Mouse (Mus musculus) thymus, postnatal 4 days (tissue): ENCODE data around the gene Mettl7b.

Experiments
- DNase-seq: peaks from one replicate; pipeline ENCODE4 v3.0.0; 2021

The Mettl7b gene

DNA sequence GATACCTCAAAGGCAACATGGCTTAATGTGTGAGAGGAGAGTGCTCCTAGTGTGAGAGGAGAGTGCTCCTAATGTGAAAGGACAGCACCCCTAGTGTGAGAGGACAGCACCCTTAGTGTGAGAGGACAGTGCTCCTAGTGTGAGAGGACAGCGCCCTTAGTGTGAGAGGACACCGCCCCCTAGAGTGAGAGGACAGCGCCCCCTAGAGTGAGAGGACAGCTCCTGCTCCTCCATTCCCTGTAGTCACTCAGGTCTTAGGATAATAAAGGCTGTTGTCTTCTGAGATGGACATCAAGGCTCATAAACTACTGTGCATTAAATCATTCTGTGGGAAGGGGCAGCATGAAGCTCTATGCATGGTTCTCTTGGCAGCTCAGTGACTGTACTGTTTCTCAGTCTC lies 15.1 kb downstream of the Mettl7b start:
- peak; percentile 64 for DNase-seq

DNA sequence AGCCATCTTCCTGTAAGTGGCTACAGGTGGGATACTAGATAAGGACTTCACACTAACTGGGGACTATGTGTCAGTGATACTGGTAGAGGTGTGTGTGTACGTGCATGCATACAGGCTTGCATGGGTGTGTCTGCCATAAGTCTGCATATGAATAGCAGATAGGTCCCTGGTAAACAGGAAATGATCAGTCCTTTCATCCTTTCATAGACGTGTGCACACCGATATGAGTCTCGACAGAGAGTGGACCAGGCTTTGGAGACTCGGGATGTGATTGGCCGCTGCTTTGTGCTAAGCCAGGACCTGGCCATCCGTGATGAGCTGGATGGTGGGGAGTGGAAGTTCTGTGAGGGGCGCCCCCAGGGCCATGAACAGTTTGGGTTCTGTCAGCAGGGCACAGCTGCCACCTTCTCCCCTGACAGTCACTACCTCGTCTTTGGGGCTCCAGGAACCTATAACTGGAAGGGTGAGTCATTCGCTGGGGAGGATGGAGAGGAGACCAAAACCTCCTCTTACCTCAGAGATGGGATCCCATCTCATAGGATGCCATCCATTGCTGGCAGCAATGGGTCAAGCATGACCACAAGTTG lies 20.2 kb downstream of the Mettl7b start:
- no peak for DNase-seq

DNA sequence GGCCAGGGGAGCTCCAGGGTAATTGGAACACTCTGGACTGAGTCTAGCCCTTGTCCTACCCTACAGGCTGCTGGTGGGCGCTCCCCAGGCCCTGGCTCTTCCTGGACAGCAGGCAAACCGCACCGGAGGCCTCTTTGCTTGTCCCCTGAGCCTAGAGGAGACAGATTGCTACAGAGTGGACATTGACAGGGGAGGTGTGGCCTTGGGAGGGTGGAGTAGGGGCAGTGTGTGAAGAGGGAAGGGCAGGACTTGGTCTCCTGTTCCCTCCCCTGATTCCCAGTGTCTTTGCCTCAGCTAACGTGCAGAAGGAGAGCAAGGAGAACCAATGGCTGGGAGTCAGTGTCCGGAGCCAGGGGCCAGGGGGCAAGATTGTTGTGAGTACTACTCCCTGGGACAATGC lies 21.8 kb downstream of the Mettl7b start:
- DNase-seq: no peak

DNA sequence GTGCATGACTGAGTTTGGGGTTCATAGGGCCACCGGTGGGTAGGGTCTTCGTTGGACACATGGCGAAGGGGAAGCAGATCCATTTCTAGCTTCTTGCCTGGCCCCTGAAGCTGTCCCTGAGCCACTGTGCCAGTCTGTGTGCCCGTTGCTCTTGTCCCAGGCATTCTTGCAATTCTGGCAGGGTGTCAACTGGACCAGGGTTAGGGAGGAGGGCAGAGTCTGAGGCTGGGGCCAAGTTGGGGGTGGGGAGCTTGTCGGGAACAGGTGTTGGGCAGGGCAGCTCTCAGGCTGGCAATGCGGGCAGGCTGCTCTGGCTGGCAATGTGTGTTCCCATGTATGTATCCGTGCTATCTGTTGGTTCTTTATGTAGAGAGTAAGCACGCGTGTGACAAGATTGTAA lies 22.3 kb downstream of the Mettl7b start:
- no peak for DNase-seq

DNA sequence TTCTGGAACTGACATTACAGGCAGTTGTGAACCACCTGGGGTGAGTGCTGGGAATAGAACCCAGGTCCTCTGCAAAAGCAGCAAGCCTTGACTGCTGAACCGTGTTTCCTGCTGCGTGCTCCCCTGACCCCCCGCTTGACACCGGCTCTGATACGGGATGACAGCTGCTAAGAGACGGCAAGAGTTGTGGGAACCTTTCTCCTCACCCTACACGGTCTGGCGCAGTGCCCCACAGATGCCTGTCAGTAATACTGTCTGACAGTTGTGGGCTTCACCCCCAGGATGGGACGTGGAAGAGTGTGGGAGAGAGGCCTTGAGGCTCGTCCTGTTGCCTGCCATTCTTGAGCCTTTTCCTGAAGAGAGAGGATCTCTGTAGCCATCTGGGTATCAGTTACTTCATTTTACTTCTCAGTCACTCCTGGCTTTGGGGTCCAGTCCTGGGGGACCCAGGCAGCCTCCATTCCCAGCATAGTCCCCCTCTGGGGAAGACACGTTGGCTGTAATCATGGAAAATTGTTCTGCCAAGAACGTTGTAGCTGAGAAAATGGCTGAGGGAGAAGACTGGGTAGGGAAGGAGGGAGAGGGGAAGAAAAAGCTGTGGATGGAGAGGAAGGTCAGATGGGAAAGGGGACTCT lies 22.9 kb downstream of the Mettl7b start:
- no peak for DNase-seq

DNA sequence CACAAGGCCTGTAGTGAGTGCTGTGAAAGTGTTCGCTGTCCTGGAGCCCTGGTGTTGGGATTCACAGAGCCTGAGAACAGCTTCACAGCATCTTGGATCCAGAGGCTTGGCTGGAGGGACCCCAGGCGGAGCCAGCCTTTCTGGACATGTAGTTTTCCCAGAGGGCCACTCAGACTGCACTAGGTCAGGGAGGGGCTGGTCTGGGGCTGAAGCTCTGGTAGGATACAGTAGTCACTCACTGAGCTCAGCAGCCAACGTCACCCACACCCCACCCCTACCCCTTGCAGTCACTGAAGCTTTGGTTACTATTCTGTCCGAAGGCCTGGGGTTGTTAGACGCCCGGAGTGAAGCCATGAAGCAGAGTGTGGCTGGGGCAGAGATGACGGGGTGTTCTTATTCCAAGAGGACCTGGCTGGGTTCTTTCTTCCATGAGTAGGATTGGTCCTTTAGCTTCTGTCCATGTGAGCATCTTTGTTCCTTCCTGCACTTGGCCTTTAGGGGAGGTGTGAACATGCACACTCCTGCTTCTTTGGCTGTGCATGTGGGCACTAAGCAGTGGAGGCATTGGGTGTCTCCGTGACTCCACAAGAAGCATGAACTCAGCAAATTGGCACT lies 24.9 kb downstream of the Mettl7b start:
- no peak for DNase-seq

DNA sequence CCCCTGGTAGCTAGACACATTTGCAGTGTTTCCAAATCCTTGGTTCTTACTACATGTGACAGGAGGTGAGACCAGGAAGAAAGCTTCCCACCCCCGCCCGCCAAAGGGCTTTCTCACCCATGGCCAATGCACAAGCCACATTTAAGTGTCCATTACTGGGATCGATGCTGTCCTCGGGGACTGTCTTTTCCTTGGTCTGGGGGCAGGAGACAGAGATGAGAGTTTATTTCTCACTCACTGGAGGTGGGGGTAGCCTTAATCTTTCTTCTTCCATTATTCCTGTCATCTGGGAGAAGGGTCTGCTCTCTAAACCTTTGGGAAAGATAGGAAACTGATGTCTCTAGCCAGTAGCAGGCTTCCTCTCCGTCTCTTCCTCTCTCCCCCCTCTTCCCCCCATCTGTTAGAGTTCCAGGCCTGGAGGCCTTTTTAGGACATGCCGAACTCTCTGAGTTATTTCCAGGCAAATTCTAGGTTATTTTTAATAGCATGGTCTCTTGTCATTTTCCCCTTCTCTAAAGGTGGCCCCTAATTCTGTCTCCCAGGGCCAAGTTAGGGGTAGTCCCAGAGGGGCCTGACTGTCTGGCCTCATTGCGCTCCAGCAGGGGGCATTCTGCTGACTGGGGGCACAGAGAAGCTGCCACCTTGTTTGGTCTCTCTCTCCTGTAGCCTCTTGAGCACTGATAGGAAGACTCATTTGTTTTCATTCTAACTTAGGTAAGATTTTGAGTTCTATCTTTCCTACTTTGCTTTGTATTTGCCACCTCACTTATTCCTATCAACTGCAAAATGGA lies 25.6 kb downstream of the Mettl7b start:
- DNase-seq: peak; percentile 73

DNA sequence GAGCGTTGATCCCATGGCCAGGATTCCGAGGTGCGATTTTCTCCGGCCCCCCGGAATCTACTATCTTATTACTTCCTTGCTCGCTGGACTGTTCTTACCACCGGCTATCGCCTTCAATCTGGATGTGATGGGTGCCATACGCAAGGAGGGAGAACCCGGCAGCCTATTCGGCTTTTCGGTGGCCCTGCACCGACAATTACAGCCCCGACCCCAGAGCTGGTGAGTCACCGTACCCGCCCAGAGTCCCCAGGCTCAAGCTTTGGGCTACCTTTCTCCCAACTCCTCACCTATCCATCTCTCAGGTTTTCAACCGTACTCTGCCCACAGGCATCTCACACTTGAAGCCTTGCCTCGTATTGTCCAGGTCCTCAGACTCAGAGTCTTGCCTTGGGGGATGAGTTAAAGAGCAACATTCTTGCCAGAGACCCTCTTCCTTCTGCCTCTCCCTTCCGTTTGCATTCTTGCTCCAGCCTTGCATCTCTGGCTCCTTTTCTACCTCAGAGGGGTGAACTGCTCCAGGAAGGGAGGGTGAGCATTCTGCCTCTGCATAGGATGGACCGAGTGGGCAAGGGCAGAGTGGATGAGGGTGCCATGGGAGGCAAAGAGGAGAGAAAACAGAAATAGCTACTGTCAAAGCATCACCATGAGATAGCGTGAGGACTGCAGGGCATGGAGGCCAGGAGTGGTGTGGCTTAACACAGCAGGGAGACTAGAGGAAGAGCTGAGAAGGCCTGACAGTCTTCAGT lies 26.6 kb downstream of the Mettl7b start:
- DNase-seq: no peak

DNA sequence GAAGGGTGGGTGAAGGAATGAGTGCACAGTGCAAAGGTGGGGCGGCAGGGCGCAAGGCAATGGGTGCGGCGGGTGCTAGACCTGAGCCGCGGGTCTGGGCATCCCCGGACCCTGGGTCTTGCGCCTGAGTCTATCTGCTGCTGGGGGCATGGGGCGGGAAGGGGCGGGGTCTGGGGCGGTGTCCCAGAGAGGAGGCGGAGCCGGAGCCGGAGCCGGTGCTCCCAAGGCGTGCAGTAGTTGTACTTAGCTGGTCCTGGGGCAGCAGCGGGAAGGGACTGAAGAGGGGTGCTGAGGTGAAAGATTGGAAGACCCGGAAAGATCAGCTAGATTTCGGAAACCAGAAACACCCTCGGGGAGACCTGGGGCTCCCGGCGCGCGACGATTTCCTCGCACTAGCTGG lies 27.2 kb downstream of the Mettl7b start, which contains the start of gene Itga7:
Gene Itga7 (plus strand): TSS at position 245 of the 400 bp plus-strand sequence.
- peak; percentile 59 for DNase-seq

DNA sequence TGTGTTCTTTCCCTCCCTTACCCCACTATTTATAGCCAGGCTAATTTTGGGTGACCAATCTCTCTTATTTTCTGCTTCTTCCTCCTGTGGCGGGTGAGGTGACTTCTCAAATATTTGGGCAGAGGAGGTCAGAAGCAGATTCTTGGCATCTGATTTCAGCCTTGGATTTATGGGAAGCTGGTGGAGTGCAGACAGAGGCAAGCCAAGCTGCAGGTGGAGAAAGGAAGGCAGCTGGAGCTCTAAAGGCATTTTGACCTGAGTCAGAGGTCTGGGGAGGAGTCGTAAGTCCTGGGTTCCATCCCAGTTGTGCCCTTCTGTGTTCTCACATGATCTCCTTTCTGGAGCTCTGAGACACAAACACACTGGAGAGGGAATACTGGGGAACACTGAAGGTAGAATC lies 29.3 kb downstream of the Mettl7b start:
- peak; percentile 4 for DNase-seq

DNA sequence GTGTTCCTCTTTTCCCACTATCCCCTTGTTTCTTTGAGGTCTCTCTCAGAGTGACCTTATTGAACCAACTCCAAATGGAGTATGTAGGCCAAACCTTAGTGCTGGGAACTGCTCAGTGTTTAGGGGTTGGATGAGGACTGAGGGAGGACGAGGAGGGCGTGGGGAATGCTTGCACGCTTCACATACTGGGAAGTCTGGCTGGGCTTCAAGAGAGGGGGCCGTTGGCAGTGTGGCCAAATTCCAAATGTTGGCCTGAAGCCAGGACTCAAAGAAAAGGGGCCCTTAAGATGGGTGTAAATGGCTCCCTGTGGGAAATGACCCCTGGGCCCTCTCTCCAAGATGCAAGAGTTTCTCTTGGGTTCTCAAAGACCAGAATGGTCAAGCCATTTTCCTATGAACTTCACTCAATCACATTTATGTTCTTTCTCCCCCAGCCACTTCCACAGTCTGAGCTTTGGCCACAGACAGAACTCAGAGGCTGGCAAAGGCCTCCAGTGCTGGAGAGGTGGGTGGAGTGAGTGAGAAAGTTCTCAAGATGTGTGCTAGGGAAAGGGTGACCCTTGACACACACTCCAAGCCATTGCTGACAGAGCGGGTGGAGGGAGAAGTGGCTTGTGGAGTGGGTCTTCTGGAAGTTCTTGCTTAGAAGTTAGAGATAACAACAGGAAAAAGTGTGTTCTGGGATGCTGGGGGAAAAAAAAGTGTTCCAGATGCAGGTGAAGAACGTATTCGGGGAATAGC lies 31.0 kb downstream of the Mettl7b start:
- DNase-seq: peak; percentile 5

DNA sequence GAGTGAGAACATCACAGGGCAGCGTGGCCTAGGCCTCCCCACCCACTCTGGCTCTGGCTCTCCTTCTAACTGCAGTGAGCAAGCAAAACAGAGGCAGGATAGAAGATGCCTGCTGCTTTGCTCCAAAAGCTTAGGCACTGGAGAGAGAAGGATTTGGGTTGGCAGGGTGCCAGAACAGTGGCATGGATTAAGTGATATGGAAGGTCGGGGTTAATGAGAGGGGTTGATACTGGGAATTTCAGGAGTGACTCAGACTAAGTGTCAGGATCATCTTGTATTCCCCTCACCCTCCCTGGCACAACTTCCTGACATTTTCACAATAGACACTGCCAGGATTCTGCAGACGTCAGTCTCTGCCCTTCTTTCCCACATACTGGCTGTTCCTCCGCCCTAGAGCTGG lies 32.4 kb downstream of the Mettl7b start:
- DNase-seq: no peak

DNA sequence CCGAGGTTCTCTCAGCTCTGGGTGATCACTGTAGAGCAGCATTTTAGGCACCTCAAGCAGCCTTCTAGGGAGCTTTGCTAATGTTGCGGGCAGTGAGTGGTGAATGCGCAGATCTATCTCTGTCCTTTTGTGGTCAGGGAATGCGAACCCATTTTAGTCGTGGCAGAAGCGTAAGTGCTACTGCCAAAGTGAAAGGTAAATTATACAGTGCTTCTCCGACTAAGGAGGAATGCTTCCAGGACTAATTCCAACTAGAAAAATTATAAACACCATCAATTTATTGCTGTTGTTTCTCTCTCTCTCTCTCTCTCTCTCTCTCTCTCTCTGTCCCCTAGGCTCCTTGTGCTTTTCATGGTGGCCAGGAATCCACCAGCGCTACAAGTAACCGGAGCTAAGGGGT lies 36.9 kb downstream of the Mettl7b start, which contains the start of gene Bloc1s1:
Gene Bloc1s1 (minus strand): TSS at position 101 of the 400 bp plus-strand sequence.
- no peak for DNase-seq

DNA sequence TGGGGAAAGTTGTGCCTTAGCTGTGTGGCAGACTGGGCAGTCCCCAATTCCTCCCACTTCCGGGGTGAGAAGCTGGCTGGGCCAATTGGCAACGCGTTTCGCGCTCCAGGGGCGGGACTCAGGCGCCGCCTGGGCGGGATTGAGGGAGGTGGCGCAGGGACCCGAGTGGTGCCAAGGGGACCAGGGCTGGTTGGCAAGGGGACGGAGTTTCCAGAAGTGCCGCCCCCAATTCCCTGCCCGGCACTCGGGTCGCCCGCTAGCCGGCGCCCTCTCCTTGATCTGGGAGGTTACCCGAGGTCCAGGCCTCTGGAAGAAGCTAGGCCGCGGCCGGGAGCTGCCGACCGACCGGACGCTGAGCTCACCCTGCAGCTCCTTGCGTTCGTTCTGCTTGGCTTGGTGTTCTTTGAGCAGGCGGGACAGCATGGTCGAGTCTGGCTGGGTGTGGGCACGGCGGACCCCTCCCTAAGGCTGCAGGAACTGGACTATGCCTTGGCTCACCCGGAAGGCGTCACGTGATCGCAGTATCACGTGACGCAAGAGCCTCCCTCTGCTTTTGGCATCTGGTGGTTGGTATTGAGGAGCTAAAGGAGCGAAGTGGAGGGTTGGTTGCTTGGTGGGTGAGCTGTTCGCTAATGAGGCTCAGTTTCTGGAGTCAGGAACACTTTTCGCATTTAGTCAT lies 37.6 kb downstream of the Mettl7b start:
- DNase-seq: peak; percentile 96

DNA sequence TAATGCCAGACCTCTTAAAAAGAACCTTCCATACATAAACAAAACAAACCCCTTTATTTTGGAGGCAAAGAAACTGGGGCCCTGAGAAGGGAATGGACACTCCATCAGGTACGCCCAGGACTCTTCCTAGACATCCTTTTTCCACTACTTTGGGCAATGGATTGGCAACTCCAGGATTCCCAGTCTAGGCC lies 38.1 kb downstream of the Mettl7b start, which contains the start of gene Rdh5:
Gene Rdh5 (minus strand): TSS at position 67 of the 191 bp plus-strand sequence.
- no peak for DNase-seq

DNA sequence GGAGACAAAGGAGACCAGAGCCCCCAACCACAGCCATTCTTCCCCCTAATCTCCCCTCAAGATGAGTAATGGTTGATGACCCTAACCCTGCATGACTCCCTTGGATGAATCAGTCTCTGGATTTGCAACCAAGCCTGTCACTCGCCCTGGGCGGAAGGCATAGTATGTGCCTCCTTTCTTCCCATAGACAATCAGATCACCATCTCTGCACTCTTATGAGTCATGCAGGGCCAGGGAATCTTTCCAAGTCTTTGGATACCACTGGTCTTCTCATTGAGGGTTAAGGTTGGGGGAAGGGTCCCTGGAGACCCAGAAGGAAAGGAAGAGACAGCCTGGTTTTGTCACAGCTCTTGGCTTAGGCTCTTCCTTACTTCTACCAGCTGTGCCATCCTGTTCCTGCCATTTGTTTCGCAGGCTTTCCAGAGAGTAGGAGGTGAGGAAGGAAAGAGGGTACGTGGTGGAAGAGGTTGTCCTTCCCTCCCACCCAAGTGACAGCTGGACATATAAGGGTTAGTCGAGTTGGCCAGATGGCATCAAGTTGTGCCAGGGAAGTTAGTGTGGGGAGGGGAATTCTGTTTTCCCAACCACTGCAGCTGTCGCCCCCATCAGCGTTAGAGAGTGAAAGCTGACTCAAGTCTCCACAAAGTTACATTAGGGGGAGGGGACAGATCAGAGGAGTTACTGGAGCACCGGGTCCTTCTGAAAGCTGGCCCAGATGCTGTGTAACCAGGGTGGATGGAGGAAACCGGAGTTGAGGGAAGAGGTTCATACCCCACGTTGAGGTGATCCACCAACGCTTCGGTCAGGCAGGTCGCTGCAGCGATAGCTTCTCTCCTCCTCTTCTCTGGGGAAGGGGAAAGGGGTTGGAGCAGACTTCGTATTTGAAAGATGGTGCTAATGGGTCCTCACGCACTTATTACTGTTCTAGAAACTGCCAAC lies 38.6 kb downstream of the Mettl7b start:
- no peak for DNase-seq

DNA sequence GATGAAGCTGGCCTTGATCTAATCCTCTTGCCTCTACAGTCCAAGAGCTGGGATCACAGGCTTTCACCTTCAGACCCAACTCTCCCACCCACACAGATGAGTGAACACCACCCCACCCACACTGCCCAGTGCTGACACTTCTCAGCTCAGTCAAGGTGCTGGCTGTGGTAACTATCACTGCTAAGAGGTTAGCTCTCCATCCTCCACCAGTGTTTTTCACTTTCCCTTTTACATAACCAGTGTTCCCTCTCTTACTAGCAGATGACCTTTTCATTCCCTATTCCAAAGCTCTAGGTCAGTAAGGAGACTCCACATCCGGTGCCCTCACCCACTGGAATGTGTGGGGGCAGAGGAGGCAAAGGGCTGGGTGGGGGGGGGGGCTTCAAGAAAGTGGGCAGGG lies 39.5 kb downstream of the Mettl7b start:
- DNase-seq: no peak

DNA sequence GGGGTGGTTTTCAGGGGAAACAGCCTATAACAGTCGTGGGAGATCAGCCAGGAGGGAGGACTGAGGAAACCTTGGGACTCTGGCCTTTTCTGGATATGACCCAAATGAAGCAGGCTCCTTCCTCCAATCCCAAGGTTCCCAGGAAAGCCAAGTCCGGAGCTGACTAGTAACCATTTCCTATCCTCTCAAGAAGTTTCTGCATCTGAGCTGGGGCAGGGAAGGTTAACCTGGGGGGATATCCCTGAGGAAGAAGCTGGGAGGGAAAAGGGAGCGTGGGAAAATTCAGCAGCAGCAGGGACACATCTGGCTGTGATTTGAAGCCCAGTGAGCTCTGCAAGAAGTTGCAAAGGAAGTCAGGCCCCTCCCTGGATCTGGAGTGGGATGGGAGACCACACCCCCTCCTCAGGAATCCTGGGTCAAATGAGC lies 40.0 kb downstream of the Mettl7b start:
- no peak for DNase-seq

DNA sequence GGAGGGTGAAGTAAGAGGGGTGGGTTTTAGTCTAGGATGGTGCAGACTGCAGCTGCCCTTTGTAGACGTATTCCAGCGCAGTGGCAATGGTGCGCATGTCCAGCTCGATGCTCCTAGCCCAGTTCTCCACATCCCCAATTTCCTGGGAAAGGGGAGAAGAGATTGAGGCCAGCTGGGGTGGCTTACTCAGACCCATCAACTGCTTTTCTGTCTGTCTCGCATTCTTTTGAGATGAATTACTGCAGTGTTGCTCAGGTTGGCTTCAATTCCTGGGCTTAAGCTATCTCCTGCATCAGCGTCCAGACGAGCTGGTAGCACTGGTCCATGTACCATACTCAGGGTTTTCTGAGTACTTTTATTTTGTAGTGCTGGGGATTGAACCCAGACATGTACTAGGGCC lies 40.8 kb downstream of the Mettl7b start:
- no peak for DNase-seq

DNA sequence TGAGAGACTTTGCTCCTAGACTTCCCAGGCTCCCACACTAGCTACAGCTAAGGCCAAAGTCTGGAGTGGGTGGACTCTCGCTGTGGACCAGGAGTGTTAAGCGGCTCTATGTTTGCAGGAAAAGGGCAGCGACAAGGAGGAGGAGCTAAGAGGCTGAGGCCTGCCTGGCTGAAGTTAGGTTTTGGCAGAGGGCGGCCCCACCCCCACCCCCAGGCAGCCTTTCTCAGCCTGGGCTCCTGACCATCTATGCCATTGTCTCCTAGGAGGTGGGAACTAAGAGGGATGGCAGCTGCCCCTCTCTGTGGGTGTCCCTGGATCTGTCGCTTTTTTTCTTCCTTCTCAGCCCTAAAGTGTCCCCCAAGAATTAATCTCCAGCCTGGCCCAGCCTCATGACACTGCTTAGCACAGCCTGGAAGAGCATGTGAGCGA lies 41.6 kb downstream of the Mettl7b start:
- no peak for DNase-seq

DNA sequence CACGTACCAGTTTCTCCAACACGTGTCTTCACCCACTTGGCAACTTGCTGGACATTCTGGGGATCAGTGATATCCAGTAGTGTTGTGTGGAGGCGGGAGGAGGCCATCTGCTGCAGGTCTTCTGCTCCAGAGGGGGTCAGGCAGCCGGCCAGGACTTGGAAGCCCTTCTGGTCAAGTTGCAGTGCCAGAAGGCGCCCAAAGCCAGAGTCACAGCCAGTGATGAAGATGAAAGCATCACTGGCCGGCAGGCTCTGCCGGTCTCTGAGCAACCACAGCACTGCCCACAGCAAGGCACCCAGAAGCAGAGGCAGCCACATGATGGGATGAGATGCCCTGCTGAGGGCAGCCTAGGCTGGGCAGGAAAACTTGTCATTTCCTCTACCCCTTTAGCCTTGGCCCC lies 42.5 kb downstream of the Mettl7b start:
- DNase-seq: no peak
